ENCODE assay signal across 15 mouse cellular contexts in the genomic region with DNA sequence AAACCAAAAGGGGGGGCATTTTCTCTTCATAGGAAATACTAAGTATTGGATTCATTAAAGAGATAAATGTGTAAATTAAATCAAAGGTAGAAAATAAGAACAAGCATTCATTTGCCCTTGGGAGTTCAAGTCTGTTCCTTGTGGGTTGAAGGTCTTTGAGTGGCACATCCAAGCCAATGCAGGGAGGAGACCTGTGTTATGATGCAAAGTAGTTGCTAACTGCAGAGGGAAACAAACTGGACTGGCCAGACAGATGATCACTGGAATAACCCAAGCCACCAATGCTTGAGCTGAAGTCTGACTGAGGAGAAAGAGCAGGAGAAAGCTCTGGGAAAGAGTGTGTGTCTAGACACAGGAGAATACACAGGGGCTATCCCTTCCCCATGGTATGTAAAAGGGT.
"Had no signal": no experiment of that assay in that cellular context is flagged by ENCODE, and none has a peak within 500 bp of the region (broad histone marks: within the 10 kb centered on the region; RNA-seq: fewer than 3 reads in every experiment).

No protein-coding gene starts in this region.

- DNase-seq: heart, postnatal 10 days; heart, postnatal 14 days; heart, postnatal 36 days; heart, postnatal 4 days; kidney, adult 11 months; kidney, adult 18-20 months; kidney, adult 2 months; kidney, adult 8-10 months; kidney, adult 9 months; kidney, postnatal 10 days; kidney, postnatal 14 days; kidney, postnatal 25 days; kidney, postnatal 36 days; kidney, postnatal 4 days; layer of hippocampus, adult 9-11 months had no signal
